Mouse (Mus musculus) kidney, embryonic 14.5 days (tissue): ENCODE data around the gene Ghrhr. TPM values are rescaled to one million over a fixed set of nuclear protein-coding genes. Genes with fewer than 3 reads are reported as not detected.

Experiments
- ATAC-seq: fragments of 200-750 bp; cut with Nextera tagmentation; 2 replicates; pipeline ENCODE4 v1.8.0; 2017; ENCODE audit warnings: moderate number of reproducible peaks, mild to moderate bottlenecking, moderate TSS enrichment, moderate library complexity; ENCODE audit not compliant: low FRiP score, low TSS enrichment
- H3K27ac ChIP-seq: fragments of 300-500 bp; sonication (generic); 2 replicates; pipeline ENCODE4 v1.5.1; 2014; ENCODE audit warnings: low read depth, mild to moderate bottlenecking, low read length, moderate library complexity, mixed read lengths
- H3K27me3 ChIP-seq: fragments of 300-500 bp; sonication (generic); 2 replicates; pipeline ENCODE4 v1.6.1; 2014; ENCODE audit warnings: mild to moderate bottlenecking, low read length; ENCODE audit not compliant: control insufficient read depth, insufficient read depth
- H3K36me3 ChIP-seq: fragments of 300-500 bp; sonication (generic); 2 replicates; pipeline ENCODE4 v1.6.1; 2014; ENCODE audit warnings: low read length, mixed read lengths; ENCODE audit not compliant: control insufficient read depth, insufficient read depth
- H3K4me1 ChIP-seq: fragments of 300-500 bp; sonication (generic); 2 replicates; pipeline ENCODE4 v1.6.1; 2014; ENCODE audit warnings: low read length, mixed read lengths; ENCODE audit not compliant: control insufficient read depth, insufficient read depth
- H3K4me2 ChIP-seq: fragments of 300-500 bp; sonication (generic); replicated peaks from 2 replicates; pipeline ENCODE4 v1.6.1; 2014; ENCODE audit warnings: low read depth, mild to moderate bottlenecking, low read length
- H3K4me3 ChIP-seq: fragments of 300-500 bp; sonication (generic); 2 replicates; pipeline ENCODE4 v1.5.1; 2014; ENCODE audit warnings: mild to moderate bottlenecking, low read length
- H3K9ac ChIP-seq: fragments of 300-500 bp; sonication (generic); 2 replicates; pipeline ENCODE4 v1.6.1; 2014; ENCODE audit warnings: low read depth, mild to moderate bottlenecking, low read length, moderate library complexity
- H3K9me3 ChIP-seq: fragments of 300-500 bp; sonication (generic); 2 replicates; pipeline ENCODE4 v1.6.1; 2016; ENCODE audit warnings: low read length; ENCODE audit not compliant: control insufficient read depth
- whole genome bisulfite sequencing: fragments of 180-500 bp; shearing (Covaris S2); extraction: QIAGEN DNeasy Blood & Tissue Kit; methylation state at CpG from one replicate; pipeline ENCODE4 v1.1.7; 2014; 5-methylcytosine and 5-hydroxymethylcytosine counted together
- polyA plus RNA-seq: library from polyadenylated mRNA; unstranded; fragments of >200 nt; fragmentation: Nextera tagmentation; extraction: Ambion mirVana; gene quantifications from 2 replicates; pipeline ENCODE4 v1.2.1, GENCODE M21; 2014

The Ghrhr gene
- polyA plus RNA-seq, 1 experiment from 2014 or later, result not detected

GRCm38 (mm10) chr6:55410977-55411376, 34.9 kb downstream of the Ghrhr start:
- no peak overlapping the region for H3K9ac ChIP-seq
- peak; percentile 58; the same call in 1 of the 2 replicates for ATAC-seq
- no peak overlapping the region for H3K4me2 ChIP-seq
- no peaks in the 10 kb centered on the region for H3K9me3 ChIP-seq
- no peaks in the 10 kb centered on the region for H3K36me3 ChIP-seq
- H3K4me3 ChIP-seq, result no peak overlapping the region
- no peak overlapping the region for H3K27ac ChIP-seq
- H3K4me1 ChIP-seq, result peaks cover 3% of the 10 kb centered on the region; the same call in 1 of the 2 replicates
- no peaks in the 10 kb centered on the region for H3K27me3 ChIP-seq
- 64% methylated on average over 5 of the region's 5 CpGs for WGBS

DNA sequence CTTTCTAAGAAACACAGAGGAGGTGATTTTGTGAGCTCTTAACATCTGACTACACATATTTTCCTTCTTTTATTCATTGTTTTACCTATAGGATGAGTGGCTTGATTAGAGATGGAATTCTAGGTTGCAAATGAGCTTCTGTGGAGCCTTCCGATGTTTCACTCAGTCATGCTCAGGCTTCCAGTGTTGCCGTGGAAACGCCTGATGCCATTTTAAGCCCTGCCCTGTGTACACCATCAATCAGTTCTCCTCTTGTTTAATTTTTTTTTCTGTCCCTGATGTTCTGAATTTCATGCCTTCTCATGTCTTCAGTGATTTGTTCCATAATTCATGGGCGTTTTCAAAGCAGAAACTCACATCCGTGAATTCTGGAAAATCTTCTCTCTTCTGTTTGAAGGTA, 40.1 kb downstream of the Ghrhr start:
- H3K4me1 ChIP-seq, result 0 out of 2 replicates have a peak, but pooled peaks cover 5% of the 10 kb centered on the region
- H3K27me3 ChIP-seq, result no peaks in the 10 kb centered on the region
- 83% methylated on average over 5 of the region's 5 CpGs for WGBS
- H3K9me3 ChIP-seq, result no peaks in the 10 kb centered on the region
- no peak overlapping the region for H3K4me2 ChIP-seq
- no peak for ATAC-seq
- H3K27ac ChIP-seq, result no peak overlapping the region
- no peak overlapping the region for H3K4me3 ChIP-seq
- H3K9ac ChIP-seq, result no peak overlapping the region
- no peaks in the 10 kb centered on the region for H3K36me3 ChIP-seq

DNA sequence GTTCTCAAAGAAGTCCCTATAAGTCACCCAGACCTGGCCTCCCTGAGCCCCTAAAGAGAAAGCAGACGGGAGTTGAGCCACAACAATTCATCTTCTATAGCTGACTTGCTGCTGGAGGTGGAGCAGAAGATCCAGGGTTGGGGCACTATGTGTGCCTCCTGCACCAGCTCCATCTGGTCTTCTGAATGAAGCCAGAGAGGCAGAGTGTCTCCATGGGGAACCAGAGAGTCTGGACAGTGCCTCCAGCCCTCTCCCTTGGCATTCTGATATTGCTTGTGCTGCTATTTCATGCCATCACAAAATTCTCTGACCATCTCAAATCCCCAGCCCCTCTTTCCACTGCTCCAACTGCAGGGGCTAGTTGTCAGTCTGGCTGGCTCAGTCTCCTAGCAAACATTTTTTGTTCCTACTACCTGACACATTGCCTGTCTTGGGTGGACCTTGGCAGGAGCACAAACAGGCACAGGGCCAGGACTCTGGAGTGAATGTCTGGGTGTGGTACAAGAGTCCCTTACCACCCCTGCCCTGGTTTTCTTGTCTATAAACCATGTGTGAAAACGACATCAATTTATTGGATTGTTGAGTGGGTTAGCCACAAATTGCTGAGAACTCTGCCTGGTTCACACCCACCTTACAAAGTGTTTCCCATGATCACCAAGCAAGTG, 42.8 kb downstream of the Ghrhr start:
- Histone ChIP-seq H3K9me3 (no peaks in the 10 kb centered on the region), H3K36me3 (no peaks in the 10 kb centered on the region), H3K9ac (no peak overlapping the region), H3K4me3 (no peak overlapping the region), H3K4me1 (0 out of 2 replicates have a peak, but pooled peaks cover 5% of the 10 kb centered on the region), H3K27ac (no peak overlapping the region), H3K27me3 (no peaks in the 10 kb centered on the region), H3K4me2 (no peak overlapping the region)
- ATAC-seq, result no peak
- 39% methylated on average over 2 of the region's 2 CpGs for WGBS

DNA sequence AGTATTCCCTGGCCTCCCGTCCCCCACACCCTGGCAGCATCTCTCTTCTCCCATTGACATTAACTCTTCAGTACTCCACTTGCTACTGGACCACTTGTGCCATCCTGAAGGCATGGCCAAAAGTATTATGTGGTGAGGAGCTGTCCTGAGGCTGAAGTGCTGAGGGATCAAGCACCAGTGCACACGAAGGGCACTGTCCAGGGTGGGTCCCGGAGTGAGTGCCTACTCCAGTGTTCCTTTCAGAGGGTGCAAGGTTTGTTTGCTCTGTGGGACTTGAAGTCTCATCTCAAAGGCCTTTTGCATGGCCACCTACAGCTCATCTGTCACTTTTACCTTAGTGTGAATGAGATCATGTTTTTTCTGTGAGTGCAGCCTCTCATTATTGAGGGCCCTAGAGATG, 44.3 kb downstream of the Ghrhr start:
- Histone ChIP-seq H3K27ac (no peak overlapping the region), H3K36me3 (no peaks in the 10 kb centered on the region), H3K9ac (no peak overlapping the region), H3K4me3 (no peak overlapping the region), H3K4me2 (no peak overlapping the region), H3K4me1 (0 out of 2 replicates have a peak, but pooled peaks cover 5% of the 10 kb centered on the region), H3K27me3 (no peaks in the 10 kb centered on the region), H3K9me3 (no peaks in the 10 kb centered on the region)
- 0 out of 2 replicates have a peak, but pooled peaks have one; percentile 28 for ATAC-seq
- WGBS, result 56% methylated on average over 3 of the region's 3 CpGs

GRCm38 (mm10) chr6:55420869-55421361, 44.8 kb downstream of the Ghrhr start:
- Histone ChIP-seq H3K9ac (no peak overlapping the region), H3K27ac (no peak overlapping the region), H3K36me3 (no peaks in the 10 kb centered on the region), H3K4me2 (no peak overlapping the region), H3K4me1 (0 out of 2 replicates have a peak, but pooled peaks cover 5% of the 10 kb centered on the region), H3K4me3 (no peak overlapping the region), H3K9me3 (no peaks in the 10 kb centered on the region), H3K27me3 (no peaks in the 10 kb centered on the region)
- no peak for ATAC-seq
- WGBS, result 40% methylated on average over 1 of the region's 1 CpGs

- Histone ChIP-seq H3K9ac (no peak overlapping the region), H3K4me1 (peaks cover 4% of the 10 kb centered on the region; the same call in 1 of the 2 replicates), H3K9me3 (no peaks in the 10 kb centered on the region), H3K4me2 (no peak overlapping the region), H3K27me3 (no peaks in the 10 kb centered on the region), H3K4me3 (no peak overlapping the region), H3K36me3 (no peaks in the 10 kb centered on the region), H3K27ac (no peak overlapping the region)
- no peak for ATAC-seq
Measured at GRCm38 (mm10) chr6:55432121-55432520, 56.0 kb downstream of the Ghrhr start.

GRCm38 (mm10) chr6:55434360-55434759, 58.3 kb downstream of the Ghrhr start:
- no peaks in the 10 kb centered on the region for H3K9me3 ChIP-seq
- peaks cover 4% of the 10 kb centered on the region; the same call in 1 of the 2 replicates for H3K4me1 ChIP-seq
- WGBS, result 16% methylated on average over 3 of the region's 3 CpGs
- H3K9ac ChIP-seq, result no peak overlapping the region
- no peaks in the 10 kb centered on the region for H3K36me3 ChIP-seq
- no peak overlapping the region for H3K4me3 ChIP-seq
- no peak overlapping the region for H3K4me2 ChIP-seq
- peak; percentile 96 for ATAC-seq
- H3K27ac ChIP-seq, result peak overlapping the region; percentile 44; the same call in 1 of the 2 replicates
- H3K27me3 ChIP-seq, result no peaks in the 10 kb centered on the region

- H3K4me1 ChIP-seq, result peaks cover 4% of the 10 kb centered on the region; the same call in 1 of the 2 replicates
- no peaks in the 10 kb centered on the region for H3K9me3 ChIP-seq
- H3K27ac ChIP-seq, result no peak overlapping the region
- ATAC-seq, result no peak
- WGBS, result 61% methylated on average over 8 of the region's 8 CpGs
- H3K36me3 ChIP-seq, result no peaks in the 10 kb centered on the region
- no peak overlapping the region for H3K9ac ChIP-seq
- H3K4me3 ChIP-seq, result no peak overlapping the region
- H3K4me2 ChIP-seq, result no peak overlapping the region
- H3K27me3 ChIP-seq, result 0 out of 2 replicates have a peak, but pooled peaks cover under 1% of the 10 kb centered on the region
Measured at GRCm38 (mm10) chr6:55435266-55436159, 59.4 kb downstream of the Ghrhr start.
